Mouse (Mus musculus) right cerebral cortex, postnatal 4 days (tissue): ENCODE measurements at regions not wholly inside any gene's neighbourhood (a gene's known extent, or its start where the extent isn't known, plus 50 kb on each side); places are given as distances from the start of the nearest gene placed in this dataset.

Experiments
- DNase-seq: peaks from one replicate; pipeline ENCODE4 v3.0.0-alpha.2; 2022

DNA sequence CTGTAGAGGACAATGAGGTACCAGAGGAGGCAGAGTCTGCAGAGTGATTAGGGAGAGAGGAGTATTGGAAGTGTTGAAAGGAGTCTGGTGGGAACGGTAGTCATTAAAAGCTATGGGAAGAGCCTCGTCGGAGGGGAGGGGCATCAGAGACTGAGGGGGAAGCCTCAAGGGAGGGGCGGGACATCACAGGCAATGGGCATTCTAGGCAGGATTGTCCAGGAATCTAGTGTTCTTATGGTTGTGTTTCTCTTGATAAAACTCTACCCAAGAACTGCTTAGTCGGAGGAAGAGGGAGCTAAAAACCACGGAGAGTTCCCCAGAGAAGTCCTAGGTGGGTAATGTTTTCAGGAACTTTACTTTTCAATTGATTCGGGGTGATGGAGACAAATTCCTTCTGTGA is 90.2 kb downstream of the Sec23ip start:
- DNase-seq = no peak

DNA sequence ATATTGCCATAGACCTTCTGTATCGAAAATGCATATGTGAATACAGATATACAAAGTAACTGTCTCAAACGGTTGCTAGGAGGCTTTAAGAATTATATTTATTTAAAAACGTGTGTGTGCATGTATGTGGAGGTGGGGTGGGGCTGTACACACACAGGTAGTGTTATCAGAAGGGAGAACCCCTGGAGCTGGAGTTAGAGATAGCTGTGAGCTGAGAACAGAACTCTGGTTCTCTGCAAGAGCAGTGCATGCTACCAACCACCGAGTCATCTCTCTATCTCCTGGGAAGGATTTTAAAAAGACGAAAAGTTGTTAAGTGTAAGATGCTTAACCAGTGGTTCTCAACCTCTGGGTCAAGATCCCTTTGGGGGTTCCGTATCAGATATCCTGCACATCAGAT is 91.7 kb downstream of the Sec23ip start:
- DNase-seq = no peak

DNA sequence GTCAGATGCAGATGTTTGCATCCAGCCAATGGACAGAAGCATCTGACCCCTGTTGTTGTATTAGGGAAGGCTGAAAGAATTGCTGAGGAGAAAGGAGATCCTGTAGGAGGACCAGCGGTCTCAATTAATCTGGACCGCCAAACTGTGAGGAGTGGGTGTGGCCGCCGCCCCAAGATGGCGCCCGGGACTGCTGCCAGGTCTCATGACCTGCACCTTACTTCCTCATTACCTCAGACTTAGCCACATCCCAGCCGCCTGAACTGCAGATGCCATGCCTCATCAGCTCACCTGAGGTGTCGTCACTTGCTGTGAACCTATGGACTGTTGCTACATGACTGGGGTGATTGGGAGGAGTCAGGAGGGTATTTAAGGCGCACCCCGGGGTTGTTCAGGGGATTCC is 97.8 kb downstream of the Sec23ip start:
- no peak for DNase-seq

DNA sequence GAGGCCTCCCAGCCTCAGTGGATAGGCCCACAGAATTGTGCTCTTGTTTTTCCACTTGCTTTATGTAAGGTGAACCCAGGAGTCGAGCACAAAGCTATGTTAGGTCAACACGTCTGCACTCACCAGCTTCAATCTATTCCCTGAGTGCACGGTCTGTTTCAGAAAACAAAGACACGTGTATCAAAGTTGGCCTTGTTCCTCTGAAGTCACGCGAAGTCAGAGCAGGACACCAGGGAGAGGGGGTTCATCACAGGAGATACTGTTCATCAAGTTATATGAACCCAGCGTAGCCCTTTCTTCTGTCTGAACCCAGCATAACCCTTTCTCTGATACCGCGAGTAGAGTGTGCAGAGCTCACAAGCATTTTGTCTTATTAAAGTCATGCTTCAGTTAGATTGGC is 98.8 kb downstream of the Sec23ip start:
- DNase-seq = no peak

DNA sequence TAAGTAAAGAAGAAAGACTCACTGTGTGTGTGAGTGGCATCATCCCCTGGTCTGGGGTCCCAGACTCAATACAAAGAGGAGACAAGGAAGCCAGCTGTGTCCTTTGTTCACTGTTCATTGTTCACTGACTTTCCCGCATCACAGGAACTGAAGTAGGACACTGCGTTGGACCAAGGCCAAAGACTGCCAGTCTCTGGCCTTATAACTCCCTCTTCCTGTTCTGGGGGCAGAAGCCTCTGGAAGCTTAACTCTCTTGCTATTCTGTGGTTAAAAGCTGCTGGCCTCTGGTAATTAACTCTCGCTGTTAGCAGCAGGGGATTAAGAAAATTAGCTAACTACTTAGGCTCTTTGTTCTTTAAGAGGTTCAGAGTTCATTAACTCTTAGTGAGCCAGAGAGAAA is 104.5 kb downstream of the Sec23ip start:
- no peak for DNase-seq

DNA sequence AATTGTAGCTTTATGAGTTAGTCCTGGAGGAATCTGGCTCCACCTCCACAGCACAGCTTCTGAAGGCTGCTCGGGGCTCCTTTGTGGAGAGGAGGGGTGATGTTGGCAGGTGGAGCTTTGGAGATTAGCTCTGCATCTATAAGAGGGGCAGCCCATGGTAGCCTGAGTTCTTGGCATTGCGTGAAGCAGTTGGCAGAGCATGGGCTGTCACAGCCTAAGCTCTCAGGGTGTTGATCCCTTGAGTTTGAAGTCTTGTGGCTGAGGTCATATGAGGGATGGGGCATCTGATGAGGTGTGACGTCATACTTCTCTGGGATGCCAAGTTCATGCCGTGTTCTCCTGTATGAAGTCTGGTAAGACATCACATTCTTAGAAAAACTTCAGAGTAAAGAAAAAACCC is 109.5 kb downstream of the Sec23ip start:
- no peak for DNase-seq

DNA sequence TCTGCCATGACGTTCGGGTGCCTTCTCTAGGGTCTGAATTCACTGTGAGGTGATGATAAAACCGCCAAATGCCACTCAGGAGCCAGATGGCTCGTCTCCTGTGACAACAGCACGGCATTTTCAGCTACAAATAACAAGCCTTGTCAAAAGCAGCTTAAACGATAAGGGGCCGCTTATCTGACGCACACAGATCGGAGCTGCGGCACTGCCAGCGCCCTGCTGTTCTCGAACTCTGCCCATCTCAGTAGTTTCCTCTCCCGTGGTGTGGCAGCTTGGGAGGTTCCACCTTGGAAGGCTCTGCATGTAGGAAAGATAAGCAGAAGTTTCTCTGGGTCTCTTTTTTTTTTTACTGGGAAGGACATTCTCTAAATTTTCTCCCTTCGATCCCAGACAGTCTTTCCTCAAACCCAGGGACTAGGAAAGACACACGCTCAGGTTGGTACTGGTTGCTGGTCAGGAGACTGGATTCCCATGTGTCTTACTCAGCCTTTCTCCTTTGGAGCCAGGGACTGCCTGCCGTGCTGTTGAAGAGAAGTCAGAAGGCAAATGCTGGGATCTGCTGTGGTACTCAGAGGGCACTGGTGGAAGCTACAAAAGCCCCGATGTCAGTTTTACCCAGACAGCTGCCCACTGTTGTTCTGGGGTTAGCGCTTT is 110.1 kb downstream of the Sec23ip start:
- DNase-seq = no peak

DNA sequence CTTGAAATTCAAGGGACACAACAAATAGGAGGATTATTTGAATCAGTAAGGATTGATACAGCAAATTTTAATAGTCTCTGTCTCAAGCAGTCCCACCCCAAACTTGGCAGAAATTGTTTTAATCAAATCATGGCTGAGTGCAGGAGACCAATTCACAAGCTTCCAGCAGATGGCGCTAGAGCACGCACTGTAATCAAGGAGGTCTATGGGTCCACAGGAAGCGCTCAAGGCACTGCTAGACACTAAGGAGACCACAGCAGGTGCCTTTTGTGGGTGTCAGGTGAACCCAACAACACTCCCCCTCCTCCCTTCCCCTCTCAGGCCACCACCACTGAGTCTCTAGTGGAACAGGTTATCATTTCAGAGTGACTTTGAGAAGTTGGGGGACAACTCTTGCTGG is 115.4 kb downstream of the Sec23ip start:
- peak; percentile 86 for DNase-seq

DNA sequence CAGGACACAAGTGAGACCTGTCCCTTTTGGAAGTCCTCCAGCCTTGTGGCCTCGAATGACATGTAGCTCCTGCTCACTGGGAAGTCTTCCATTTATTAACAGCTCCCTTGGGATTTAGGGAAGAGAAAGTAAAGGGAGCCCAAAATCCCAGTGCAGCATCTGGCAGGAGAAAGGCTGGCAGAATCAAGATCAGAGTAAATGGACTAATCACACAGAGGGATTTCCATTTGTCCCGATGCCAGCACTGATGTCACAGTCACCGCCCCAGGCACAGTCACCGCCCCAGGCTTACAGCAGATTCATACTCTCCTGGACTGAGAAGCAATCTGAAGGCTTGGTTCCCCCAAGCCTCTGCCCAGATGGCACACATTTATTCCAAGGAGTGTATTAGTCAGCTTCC is 116.0 kb downstream of the Sec23ip start:
- peak; percentile 13 for DNase-seq

DNA sequence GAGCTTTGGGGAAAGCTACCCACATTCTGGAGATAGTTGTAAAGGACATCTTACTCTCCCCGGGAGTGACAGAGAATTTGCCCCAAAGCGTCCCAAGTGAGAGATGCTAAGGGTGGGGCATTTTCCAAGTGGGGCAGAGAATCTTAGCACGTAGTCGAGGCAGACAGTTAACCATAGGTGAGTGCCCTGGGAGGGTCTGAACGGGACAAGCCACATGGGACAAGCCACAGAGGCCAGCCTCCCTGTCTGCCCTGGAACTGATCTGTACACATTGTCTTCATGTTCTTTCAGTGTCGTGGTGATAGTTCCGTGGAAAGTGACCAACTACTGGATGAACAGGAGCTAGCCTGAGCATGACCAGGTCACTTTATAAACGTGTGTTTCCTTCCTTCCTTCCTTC is 116.6 kb downstream of the Sec23ip start:
- no peak for DNase-seq

DNA sequence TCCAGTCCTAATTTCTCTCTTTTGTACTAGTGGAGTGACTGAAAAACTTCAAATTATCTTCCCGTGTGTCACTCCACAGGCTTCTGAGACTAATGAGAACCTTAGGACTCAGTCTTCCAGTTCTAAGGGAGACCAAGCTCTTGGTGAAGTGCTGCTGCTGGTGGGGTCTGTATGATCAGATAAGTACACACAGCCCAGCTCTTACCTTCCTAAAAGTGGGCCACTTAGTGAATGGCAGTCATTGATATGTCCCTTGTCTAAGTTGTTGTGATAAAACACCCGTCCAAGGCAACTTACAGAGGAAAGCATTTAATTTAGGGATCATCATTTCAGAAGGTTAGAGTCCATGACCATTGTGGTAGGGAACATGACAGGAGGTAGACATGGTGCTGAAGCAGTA is 124.1 kb downstream of the Sec23ip start:
- DNase-seq = no peak

DNA sequence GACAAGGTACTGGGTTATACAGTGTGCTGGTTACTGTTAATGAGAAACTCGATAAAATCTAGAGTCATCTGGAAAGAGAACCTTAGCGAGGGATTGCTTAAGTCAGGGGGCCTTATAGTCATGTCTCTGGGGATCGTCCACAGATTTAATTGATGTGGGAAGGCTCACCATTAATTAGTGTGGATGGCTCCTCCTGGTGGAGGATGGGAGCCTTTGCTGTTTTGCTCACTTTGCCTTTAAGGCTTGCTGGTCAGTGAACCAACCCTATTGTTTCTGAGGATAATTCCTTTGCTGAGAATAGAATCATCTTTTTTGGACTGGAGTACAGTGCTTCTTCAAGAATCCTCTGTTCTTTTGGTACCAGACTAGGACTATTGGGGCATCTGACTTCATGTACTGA is 139.3 kb downstream of the Sec23ip start:
- no peak for DNase-seq

DNA sequence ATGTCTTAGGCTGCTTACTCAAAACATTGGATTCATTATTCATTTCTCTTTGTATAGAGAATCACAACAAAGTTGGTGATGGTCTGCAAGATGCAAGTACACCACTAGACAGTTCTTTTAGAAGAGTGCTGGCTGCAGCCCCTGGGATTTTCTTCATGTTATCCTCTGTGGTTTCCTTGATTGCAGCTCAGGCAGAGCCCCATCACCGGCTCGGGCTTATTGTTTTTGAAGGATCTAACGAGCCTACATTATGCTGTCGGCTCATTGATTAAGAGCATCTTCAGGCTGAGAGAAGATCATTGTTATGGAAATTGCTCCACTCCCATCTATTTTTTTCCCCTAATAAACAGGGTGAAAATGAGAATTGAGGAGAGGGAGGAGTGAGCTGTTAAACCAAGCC is 140.8 kb downstream of the Sec23ip start:
- DNase-seq = no peak

DNA sequence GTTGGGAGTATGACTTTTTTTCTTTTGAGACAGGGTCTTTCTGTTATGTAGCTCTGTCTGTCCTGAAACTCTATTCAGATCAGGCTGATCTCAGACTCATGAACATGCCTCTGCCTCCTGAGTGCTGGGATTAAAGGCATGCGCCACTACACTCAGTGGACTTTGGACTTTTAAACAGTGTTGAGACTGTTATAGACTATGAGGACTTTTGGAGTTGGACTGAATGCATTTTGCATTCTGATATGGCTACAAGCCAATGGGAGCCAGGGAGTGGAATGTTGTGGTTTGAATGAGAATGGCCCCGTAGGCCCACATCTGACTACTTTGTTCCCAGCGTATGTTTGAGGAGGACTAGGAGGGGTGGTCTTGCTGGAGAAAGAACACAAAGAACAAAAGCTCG is 165.4 kb downstream of the Sec23ip start:
- no peak for DNase-seq

DNA sequence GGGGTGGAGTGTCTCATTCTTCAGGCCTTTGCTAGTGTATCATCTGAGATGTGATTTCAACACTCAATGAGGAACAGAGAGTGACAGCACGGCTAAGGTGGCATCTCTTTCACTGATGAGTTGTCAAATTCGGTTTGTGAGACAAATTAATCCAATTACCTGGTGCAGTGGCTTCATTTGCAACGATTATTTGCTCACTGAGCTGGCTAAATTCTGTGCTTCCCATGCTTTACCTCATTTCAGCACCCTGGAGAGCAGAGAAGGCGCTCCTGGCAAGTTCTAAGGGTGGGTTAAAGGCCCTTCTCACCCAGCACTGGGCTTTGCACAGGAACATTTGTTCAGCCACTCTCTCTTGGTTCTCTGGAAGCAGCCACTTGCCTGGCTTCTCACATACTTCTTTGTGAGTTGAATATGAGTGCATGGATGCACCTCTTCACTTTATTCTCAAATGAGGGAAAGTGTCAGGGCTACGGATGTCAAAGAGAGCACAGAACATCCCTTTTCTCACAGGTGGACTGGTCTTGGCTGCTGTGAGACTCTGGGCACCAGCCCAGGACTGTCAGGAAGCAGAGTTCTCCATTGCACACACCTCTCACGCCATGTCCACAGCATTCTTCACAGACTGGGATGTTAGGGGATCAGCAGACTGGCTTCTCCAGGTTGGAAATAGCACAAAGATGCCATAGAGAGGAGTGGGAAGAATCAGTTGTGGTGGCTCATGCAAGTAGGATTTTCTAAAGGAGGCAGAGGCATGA is 193.4 kb downstream of the Sec23ip start:
- DNase-seq = no peak

DNA sequence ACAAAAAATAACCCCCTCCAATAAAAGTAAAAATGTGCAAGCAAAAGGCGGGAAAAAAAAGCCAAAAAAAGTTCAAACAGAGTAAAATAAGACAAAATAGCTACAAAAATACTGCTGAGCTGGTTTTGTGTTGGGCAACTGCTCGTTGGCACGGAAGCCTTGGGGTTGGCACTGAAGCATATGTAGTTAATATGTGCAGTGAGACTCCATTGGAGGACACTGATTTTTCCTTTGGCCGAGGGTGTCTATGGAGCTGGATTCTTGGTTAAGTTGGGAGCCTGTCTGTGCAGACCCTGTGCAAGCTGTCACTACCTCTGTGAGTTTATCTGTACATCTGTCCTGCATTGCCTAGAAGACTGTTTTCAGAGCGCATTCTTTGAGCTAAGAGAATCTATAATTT is 215.8 kb downstream of the Sec23ip start:
- no peak for DNase-seq

DNA sequence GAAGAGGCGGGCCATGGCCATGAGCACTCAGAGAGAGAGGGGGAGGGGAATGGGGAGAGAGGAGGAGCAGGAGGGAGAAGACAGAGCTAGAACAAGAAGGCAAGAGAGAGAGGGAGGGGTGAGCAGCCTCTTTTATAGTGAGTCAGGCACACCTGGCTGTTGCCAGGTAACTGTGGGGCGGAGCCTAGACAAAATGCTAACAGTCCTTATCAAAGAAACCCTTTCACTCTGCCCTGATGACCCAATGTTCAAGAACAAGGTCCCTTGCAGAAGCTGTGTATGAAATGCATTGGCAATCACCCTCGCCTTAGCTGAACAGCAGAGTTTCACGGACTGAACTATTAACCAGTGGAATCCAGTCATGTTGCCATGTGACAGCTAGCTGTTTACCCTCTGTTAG is 235.2 kb downstream of the Sec23ip start:
- no peak for DNase-seq

DNA sequence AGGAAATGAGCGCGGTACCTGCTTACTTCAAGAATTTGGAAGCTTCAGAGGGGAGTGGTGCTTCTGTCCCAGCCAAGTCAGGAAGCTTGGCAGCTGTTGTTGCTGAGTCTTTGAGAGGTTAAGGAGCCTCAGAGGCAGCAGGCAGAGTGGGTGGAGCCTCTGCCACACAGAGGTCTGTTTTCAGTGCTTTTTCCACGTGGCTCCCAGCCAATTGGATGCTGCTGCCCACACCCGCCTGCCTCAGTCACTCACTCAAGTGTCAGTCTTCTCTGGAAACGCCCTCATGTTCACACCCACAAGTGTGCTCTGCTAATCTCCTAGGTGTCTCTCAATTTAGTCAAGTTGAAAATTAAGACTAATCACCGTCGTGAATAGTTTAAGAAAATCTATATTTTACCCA is 236.1 kb downstream of the Sec23ip start:
- DNase-seq = no peak

DNA sequence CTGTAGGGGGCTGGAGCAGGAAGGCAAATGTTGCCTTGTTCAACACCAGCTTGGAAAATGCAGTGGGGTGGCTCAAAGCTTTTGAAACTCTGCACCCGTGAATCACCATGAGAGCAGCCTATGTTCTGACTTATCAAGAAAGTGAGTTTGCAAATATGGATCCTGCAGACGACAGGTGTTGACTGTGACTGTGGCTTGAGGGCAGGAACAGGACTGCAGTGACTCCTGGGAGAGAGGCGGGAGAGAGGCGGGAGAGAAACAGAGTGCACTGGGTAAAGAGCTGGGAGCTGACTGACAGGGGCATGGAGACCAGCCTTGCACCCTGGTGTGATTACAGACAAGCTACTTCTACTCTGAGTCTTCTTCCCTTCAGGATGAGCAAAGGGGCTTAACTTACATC is 254.0 kb downstream of the Sec23ip start:
- no peak for DNase-seq

DNA sequence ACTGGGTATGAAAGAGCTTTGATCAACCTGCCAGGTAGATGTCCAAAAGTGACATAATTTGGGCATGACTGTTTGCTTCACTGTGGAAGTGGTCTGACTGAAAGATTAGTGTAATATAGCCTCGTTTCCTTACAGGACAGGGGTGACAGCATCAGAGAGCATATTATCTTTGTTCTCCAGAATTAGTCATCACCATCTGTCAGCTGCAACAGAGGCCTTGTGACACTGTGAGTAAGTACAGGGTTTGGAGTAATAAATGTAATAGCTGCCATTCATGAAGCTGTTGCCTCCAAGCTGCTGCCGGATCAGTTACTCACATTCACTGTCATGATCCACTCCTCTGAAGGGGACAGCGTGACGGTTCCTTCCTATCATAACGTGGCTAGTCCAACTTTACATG is 254.4 kb upstream of the Plpp4 start:
- DNase-seq = no peak

DNA sequence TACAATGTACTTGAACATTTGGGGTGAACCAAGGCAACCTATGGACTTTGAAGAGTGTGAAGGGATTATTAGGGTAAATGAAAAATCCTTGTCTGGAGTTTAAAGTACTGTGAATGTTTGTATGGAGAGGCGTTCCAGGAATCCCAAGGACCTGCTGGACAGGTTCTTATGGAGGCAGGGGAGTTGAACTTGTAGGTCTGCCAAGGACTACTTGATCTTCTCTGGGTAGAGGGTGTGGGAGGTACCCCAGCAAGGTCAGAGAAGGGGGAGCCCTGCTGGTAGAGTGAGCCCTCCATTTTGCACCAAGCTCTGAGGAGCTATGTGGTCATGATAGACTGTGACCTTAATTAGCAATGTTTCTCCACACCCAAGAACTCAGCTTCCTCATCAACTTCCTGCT is 253.7 kb upstream of the Plpp4 start:
- DNase-seq = no peak

DNA sequence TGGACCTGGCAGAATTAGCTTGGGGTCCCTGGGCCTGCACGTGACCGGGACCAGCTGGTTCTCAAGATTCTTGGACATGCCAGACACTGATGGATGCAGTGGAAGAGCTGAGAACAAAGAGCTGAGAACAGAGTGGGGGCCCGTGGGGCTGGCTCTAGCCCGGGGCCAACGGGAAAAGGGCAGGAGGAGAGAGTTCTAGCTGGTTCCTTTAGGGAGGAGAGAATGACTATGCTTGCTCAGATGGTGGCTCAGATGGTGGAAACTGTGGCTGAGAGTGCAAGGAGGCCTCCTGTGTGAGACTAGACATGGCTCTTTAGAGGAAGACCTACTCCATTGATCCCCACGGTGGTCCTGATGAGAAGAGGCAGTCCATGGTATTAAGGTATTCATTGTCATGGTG is 240.5 kb upstream of the Plpp4 start:
- DNase-seq = no peak

DNA sequence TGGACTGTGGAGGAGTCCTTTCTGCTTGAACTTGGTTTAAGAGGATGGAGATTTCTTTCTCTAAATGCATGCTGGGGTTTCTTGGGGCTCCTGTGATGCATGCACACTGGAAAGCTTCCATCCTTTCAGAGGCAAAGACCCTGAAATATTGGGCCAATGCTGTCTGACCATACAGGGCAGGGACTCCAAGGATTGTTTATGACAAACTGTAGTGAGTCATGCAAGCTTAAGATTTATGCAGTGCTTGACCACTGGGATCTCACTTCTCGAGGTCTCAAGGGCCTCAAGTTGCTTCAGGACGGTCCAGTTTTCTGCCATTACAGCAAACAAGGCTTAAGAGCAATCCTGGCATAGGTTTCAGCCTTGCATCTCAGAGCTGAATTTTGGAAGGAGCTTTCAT is 229.7 kb upstream of the Plpp4 start:
- no peak for DNase-seq

DNA sequence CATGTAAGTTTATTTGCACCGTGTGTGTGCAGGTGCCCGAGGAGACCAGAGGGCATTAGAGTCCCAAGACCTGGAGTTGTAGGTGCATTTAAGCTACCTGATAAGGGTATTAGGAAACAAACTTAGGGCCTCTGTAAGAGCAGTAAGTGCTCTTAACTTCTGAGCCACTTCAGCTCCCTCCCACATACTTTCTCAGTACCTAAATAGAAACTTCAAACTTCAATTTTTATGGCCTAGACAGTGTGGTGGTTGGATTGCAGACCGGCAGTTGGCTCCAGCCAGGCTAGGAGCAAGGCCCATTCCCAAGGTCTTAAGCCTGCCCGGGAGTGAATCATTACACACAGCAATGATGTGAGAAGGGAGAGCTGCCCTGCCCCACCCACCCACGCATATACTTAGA is 208.8 kb upstream of the Plpp4 start:
- DNase-seq = no peak

DNA sequence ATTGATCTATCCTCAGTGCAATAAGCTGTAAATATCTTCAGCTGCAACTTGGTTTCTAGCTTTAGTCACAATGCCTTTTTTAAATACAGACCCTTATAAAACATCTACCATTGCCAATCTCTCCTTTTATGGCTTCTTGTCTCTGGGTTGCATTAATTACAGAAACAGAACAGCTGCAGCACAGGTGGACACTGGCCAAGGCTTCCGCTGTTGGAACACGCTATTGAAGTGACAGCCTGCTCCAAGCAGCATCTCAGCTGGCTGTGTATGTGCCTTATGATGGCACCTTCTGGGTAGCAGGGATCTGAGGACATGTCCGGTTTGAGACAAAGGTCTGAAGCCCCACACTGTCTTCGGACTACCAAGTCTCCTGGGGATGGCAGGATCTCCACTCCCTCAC is 207.1 kb upstream of the Plpp4 start:
- DNase-seq = peak; percentile 13
